Comparison of ENCODE assay signal across 25 mouse cellular contexts in the genomic region with DNA sequence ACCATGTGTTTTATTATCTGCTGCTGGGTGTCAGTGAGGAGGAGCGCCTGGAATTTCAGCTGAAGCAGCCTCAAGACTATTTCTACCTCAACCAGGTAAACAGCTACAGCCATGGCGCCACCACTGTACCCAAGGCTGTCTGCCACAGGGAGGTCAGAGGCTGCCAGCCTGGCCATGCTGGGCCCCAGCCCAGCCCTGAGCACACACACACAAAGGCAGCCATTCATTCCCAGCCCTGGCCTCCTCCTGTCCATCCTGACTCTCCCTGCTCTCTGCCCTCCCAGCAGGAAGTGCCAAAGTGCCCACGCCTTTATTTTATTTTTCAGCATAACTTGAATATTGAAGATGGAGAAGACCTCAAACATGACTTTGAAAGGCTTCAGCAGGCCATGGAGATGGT. TPM values are rescaled to one million over a fixed set of nuclear protein-coding genes. Genes with fewer than 3 reads are reported as not detected.
DNase-seq lines count a peak whose midpoint lies in the region; ATAC-seq and TF ChIP-seq lines count a peak whose summit lies in the region.
"Had no signal": no experiment of that assay in that cellular context is flagged by ENCODE, and none has a peak within 500 bp of the region (broad histone marks: within the 10 kb centered on the region; RNA-seq: fewer than 3 reads in every experiment).

No protein-coding gene starts in this region.

- no peak overlapping the region for H3K4me2 ChIP-seq in intestine, postnatal 0 days (replicated peaks; ENCODE audit: low read depth)
- no peak overlapping the region for H3K4me2 ChIP-seq in intestine, embryonic 16.5 days (ENCODE audit: low read depth, low read length)
- no peak overlapping the region for H3K4me2 ChIP-seq in stomach, postnatal 0 days (replicated peaks; ENCODE audit: low read depth)
- H3K4me2 ChIP-seq: embryonic facial prominence, embryonic 12.5 days; embryonic facial prominence, embryonic 15.5 days; forebrain, embryonic 12.5 days; forebrain, embryonic 15.5 days; hindbrain, embryonic 13.5 days had no signal

- 0 out of 2 replicates have a peak, but pooled peaks have one; percentile 36 for ATAC-seq in frontal cortex, adult (ENCODE audit: low TSS enrichment)
- 0 out of 2 replicates have a peak, but pooled peaks have one; percentile 31 for ATAC-seq in intestine, postnatal 0 days
- ATAC-seq in intestine, embryonic 16.5 days, result no peak
- peak; percentile 77 for ATAC-seq in stomach, postnatal 0 days (ENCODE audit: low FRiP score, low TSS enrichment)
- ATAC-seq: forebrain, embryonic 15.5 days; hindbrain, postnatal 0 days; inflammation-experienced regulatory T-cells, adult 6 months; Patski had no signal

- no peak for TF ChIP-seq CTCF in intestine, postnatal 0 days (IDR thresholded peaks at IDR 0.05; ENCODE audit: low read depth)
- TF ChIP-seq CTCF in stomach, postnatal 0 days (IDR thresholded peaks at IDR 0.05; ENCODE audit: low read depth), result no peak

- TF ChIP-seq EP300 in stomach, postnatal 0 days (optimal IDR thresholded peaks at IDR 0.05), result no peak

- H3K4me1 ChIP-seq in intestine, postnatal 0 days (replicated peaks; ENCODE audit: control insufficient read depth, insufficient read depth, low read length), result no peaks in the 10 kb centered on the region
- H3K4me1 ChIP-seq in intestine, embryonic 16.5 days (ENCODE audit: control insufficient read depth, insufficient read depth, low read length), result 0 out of 2 replicates have a peak, but pooled peaks cover 2% of the 10 kb centered on the region
- no peaks in the 10 kb centered on the region for H3K4me1 ChIP-seq in stomach, postnatal 0 days (replicated peaks; ENCODE audit: control insufficient read depth, insufficient read depth)
- H3K4me1 ChIP-seq: embryonic facial prominence, embryonic 12.5 days; embryonic facial prominence, embryonic 15.5 days; forebrain, embryonic 12.5 days; forebrain, embryonic 15.5 days; heart, embryonic 10.5 days; hindbrain, embryonic 10.5 days; hindbrain, embryonic 13.5 days had no signal

- 78% methylated on average over 3 of the region's 3 CpGs for WGBS in intestine, postnatal 0 days
- WGBS in intestine, embryonic 16.5 days, result 96% methylated on average over 3 of the region's 3 CpGs
- WGBS in stomach, postnatal 0 days, result 86% methylated on average over 3 of the region's 3 CpGs

- H3K36me3 ChIP-seq in intestine, postnatal 0 days (ENCODE audit: control insufficient read depth, insufficient read depth), result peaks cover 49% of the 10 kb centered on the region
- peaks cover 24% of the 10 kb centered on the region for H3K36me3 ChIP-seq in intestine, embryonic 16.5 days (ENCODE audit: control insufficient read depth, insufficient read depth, low read length)
- peaks cover 14% of the 10 kb centered on the region for H3K36me3 ChIP-seq in stomach, postnatal 0 days (ENCODE audit: control insufficient read depth, insufficient read depth, low read length)

- H3K9ac ChIP-seq in intestine, postnatal 0 days (ENCODE audit: low read depth, low read length), result no peak overlapping the region
- no peak overlapping the region for H3K9ac ChIP-seq in intestine, embryonic 16.5 days (ENCODE audit: low read depth, low read length)
- no peak overlapping the region for H3K9ac ChIP-seq in stomach, postnatal 0 days (ENCODE audit: low read length)
- H3K9ac ChIP-seq: embryonic facial prominence, embryonic 12.5 days; embryonic facial prominence, embryonic 15.5 days; forebrain, embryonic 12.5 days; forebrain, embryonic 15.5 days; hindbrain, embryonic 13.5 days had no signal

- no peak overlapping the region for H3K27ac ChIP-seq in intestine, postnatal 0 days (ENCODE audit: low read depth, low read length)
- H3K27ac ChIP-seq in intestine, embryonic 16.5 days (ENCODE audit: low read length), result no peak overlapping the region
- H3K27ac ChIP-seq in stomach, postnatal 0 days (replicated peaks), result no peak overlapping the region
- H3K27ac ChIP-seq: embryonic facial prominence, embryonic 12.5 days; embryonic facial prominence, embryonic 15.5 days; forebrain, embryonic 12.5 days; forebrain, embryonic 15.5 days; heart, adult 2 months; heart, embryonic 10.5 days; hindbrain, embryonic 10.5 days; hindbrain, embryonic 13.5 days; hindbrain, postnatal 0 days had no signal

- H3K9me3 ChIP-seq in intestine, postnatal 0 days (ENCODE audit: control insufficient read depth), result no peaks in the 10 kb centered on the region
- H3K9me3 ChIP-seq in intestine, embryonic 16.5 days (ENCODE audit: control insufficient read depth, low read length), result no peaks in the 10 kb centered on the region
- no peaks in the 10 kb centered on the region for H3K9me3 ChIP-seq in stomach, postnatal 0 days (ENCODE audit: control insufficient read depth, low read length)
- H3K9me3 ChIP-seq: embryonic facial prominence, embryonic 12.5 days; embryonic facial prominence, embryonic 15.5 days; forebrain, embryonic 12.5 days; forebrain, embryonic 15.5 days; heart, embryonic 10.5 days; hindbrain, embryonic 10.5 days; hindbrain, embryonic 13.5 days had no signal

- H3K27me3 ChIP-seq in intestine, postnatal 0 days (replicated peaks; ENCODE audit: control insufficient read depth, insufficient read depth, low read length), result no peaks in the 10 kb centered on the region
- no peaks in the 10 kb centered on the region for H3K27me3 ChIP-seq in intestine, embryonic 16.5 days (replicated peaks; ENCODE audit: control insufficient read depth, insufficient read depth, low read length)
- no peaks in the 10 kb centered on the region for H3K27me3 ChIP-seq in stomach, postnatal 0 days (ENCODE audit: control insufficient read depth, insufficient read depth, low read length)
- H3K27me3 ChIP-seq: embryonic facial prominence, embryonic 12.5 days; embryonic facial prominence, embryonic 15.5 days; forebrain, embryonic 12.5 days; forebrain, embryonic 15.5 days; hindbrain, embryonic 13.5 days; Patski had no signal

- no peak overlapping the region for H3K4me3 ChIP-seq in intestine, postnatal 0 days (ENCODE audit: low read depth, low read length)
- H3K4me3 ChIP-seq in intestine, embryonic 16.5 days (ENCODE audit: low read length), result no peak overlapping the region
- no peak overlapping the region for H3K4me3 ChIP-seq in stomach, postnatal 0 days (ENCODE audit: low read depth, low read length)
- H3K4me3 ChIP-seq: embryonic facial prominence, embryonic 12.5 days; embryonic facial prominence, embryonic 15.5 days; forebrain, embryonic 12.5 days; forebrain, embryonic 15.5 days; heart, adult 2 months; heart, embryonic 10.5 days; hindbrain, embryonic 10.5 days; hindbrain, embryonic 13.5 days had no signal

- DNase-seq in frontal cortex, postnatal 14 days (ENCODE audit: low spot score in 2 of 2), result no peak
- DNase-seq in Muller cell, postnatal 12 days (ENCODE audit: inconsistent ontology term), result peak; percentile 14
- DNase-seq in stomach, postnatal 0 days (ENCODE audit: low spot score), result peak; percentile 35
- DNase-seq in thymus, postnatal 0 days (ENCODE audit: low spot score), result no peak
- DNase-seq: adrenal gland, postnatal 10 days; adrenal gland, postnatal 36 days; cerebellum, adult 11 months; cerebellum, adult 9-11 months; cerebellum, postnatal 25 days; gastrocnemius, postnatal 25 days; heart, adult 2 months; heart, postnatal 36 days had no signal

RNA-seq across cellular contexts. Expression of gene Use1, which starts 43.7 kb away (rescaled TPM):
- 98.4 and 106 TPM in 2 replicates for polyA plus RNA-seq in intestine, postnatal 0 days (2015; fragmentation: Nextera tagmentation; extraction: Ambion mirVana)
- polyA plus RNA-seq in intestine, embryonic 16.5 days (2015; fragmentation: Nextera tagmentation; extraction: Ambion mirVana), result 89.5 and 95.8 TPM in 2 replicates
- 97.1 and 107 TPM in 2 replicates for polyA plus RNA-seq in stomach, postnatal 0 days (2015; fragmentation: Nextera tagmentation; extraction: Ambion mirVana)
- 143 and 152 TPM in 2 replicates for polyA plus RNA-seq in thymus, postnatal 0 days (2015; fragmentation: Nextera tagmentation; extraction: Ambion mirVana)

RNA-seq across cellular contexts. Expression of gene Ocel1, which starts 48.2 kb away (rescaled TPM):
- polyA plus RNA-seq in intestine, postnatal 0 days (2015; fragmentation: Nextera tagmentation; extraction: Ambion mirVana), result 20.0 and 20.5 TPM in 2 replicates
- 6.3 and 8.5 TPM in 2 replicates for polyA plus RNA-seq in intestine, embryonic 16.5 days (2015; fragmentation: Nextera tagmentation; extraction: Ambion mirVana)
- polyA plus RNA-seq in stomach, postnatal 0 days (2015; fragmentation: Nextera tagmentation; extraction: Ambion mirVana), result 8.2 and 9.1 TPM in 2 replicates
- 17.4 and 19.2 TPM in 2 replicates for polyA plus RNA-seq in thymus, postnatal 0 days (2015; fragmentation: Nextera tagmentation; extraction: Ambion mirVana)

RNA-seq across cellular contexts. Expression of gene Haus8, which starts 50.2 kb away (rescaled TPM):
- 12.9 and 13.1 TPM in 2 replicates for polyA plus RNA-seq in intestine, postnatal 0 days (2015; fragmentation: Nextera tagmentation; extraction: Ambion mirVana)
- polyA plus RNA-seq in intestine, embryonic 16.5 days (2015; fragmentation: Nextera tagmentation; extraction: Ambion mirVana), result 43.6 and 48.4 TPM in 2 replicates
- polyA plus RNA-seq in stomach, postnatal 0 days (2015; fragmentation: Nextera tagmentation; extraction: Ambion mirVana), result 24.8 and 29.0 TPM in 2 replicates
- 39.3 and 48.6 TPM in 2 replicates for polyA plus RNA-seq in thymus, postnatal 0 days (2015; fragmentation: Nextera tagmentation; extraction: Ambion mirVana)

RNA-seq across cellular contexts. Expression of gene Myo9b, which starts 50.4 kb away (rescaled TPM):
- polyA plus RNA-seq in intestine, postnatal 0 days (2015; fragmentation: Nextera tagmentation; extraction: Ambion mirVana), result 6.5 and 7.2 TPM in 2 replicates
- 11.6 and 12.4 TPM in 2 replicates for polyA plus RNA-seq in intestine, embryonic 16.5 days (2015; fragmentation: Nextera tagmentation; extraction: Ambion mirVana)
- polyA plus RNA-seq in stomach, postnatal 0 days (2015; fragmentation: Nextera tagmentation; extraction: Ambion mirVana), result 5.8 and 6.0 TPM in 2 replicates
- 16.4 and 18.7 TPM in 2 replicates for polyA plus RNA-seq in thymus, postnatal 0 days (2015; fragmentation: Nextera tagmentation; extraction: Ambion mirVana)

RNA-seq across cellular contexts. Expression of gene Nr2f6, which starts 58.8 kb away (rescaled TPM):
- polyA plus RNA-seq in intestine, postnatal 0 days (2015; fragmentation: Nextera tagmentation; extraction: Ambion mirVana), result 58.3 and 58.5 TPM in 2 replicates
- polyA plus RNA-seq in intestine, embryonic 16.5 days (2015; fragmentation: Nextera tagmentation; extraction: Ambion mirVana), result 35.8 and 51.1 TPM in 2 replicates
- polyA plus RNA-seq in stomach, postnatal 0 days (2015; fragmentation: Nextera tagmentation; extraction: Ambion mirVana), result 47.0 and 56.1 TPM in 2 replicates
- 17.7 and 18.4 TPM in 2 replicates for polyA plus RNA-seq in thymus, postnatal 0 days (2015; fragmentation: Nextera tagmentation; extraction: Ambion mirVana)

Comparison
In these comparisons a context has a peak if more than half of its experiments do, and no peak if none do; other contexts are left out.
1. DNase-seq: peak in Muller cell, postnatal 12 days (single experiment) and stomach, postnatal 0 days (single experiment); none in frontal cortex, postnatal 14 days (0 of 2) and thymus, postnatal 0 days (single experiment).